Mouse (Mus musculus): ENCODE results near the gene Tenm3. TPM values are rescaled to one million over a fixed set of nuclear protein-coding genes. Genes with fewer than 3 reads are reported as not detected.

Gene Tenm3
- polyA plus RNA-seq, 1 experiment, result 0.28 TPM

DNA sequence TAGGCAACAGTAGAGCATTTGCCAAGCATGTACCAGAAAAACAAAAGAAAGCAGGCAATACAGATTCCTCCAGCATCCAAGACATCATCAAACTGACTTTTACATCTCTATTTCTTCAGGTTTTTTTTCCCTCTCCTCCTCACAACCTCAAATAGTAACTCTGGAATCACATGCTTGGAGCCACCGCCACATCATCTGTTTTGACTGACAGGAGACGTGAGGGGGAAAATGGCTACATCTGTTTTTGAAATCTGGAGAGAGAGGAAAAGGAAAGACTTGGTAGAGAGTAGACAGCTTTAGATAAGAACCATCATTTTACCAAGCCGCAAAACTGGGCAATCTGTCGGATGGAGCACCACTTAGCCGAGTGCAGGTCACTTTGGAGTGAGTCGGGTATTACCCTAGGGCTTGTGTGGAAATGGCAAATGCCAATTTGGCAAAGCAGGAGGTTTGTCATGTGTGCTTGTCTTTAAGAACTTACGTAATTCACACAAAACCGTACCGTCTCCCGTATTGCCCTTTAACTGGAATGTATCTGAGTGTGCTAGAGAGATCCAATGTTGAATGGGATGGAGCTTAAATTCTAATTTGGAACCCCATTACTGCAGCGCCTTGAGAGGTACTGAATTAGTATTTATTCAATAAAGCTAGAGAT, 312.7 kb downstream of the Tenm3 start:
- no peaks in the 10 kb centered on the region for H3K4me1 ChIP-seq (ENCODE audit: control insufficient read depth, insufficient read depth, insufficient read length, low read length)
- H3K4me3 ChIP-seq (ENCODE audit: insufficient read depth, low read depth, low read length), result no peak overlapping the region
- H3K27ac ChIP-seq (replicated peaks; ENCODE audit: low read depth, low read length), result no peak overlapping the region

DNA sequence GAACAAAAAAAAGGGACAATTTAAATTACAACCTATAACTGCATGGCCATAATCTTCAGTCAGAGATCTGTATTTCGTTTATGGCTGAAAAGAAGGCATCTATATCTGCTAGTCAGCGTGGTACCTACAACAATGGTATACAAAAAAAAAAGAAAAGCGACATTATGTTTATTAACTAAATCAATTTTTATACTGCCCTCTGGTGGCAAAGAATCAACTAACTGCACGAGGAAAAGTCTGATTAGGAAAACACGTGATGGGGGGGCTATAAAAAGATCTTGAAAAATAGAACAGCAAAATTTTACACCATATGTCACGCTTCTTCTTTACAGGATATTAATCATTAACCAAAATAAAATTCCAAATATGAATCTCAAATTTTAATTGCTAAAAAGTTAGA, 316.3 kb downstream of the Tenm3 start:
- Histone ChIP-seq H3K4me1 (ENCODE audit: control insufficient read depth, insufficient read depth, insufficient read length, low read length) (no peaks in the 10 kb centered on the region), H3K27ac (replicated peaks; ENCODE audit: low read depth, low read length) (no peak overlapping the region), H3K4me3 (ENCODE audit: insufficient read depth, low read depth, low read length) (no peak overlapping the region)

DNA sequence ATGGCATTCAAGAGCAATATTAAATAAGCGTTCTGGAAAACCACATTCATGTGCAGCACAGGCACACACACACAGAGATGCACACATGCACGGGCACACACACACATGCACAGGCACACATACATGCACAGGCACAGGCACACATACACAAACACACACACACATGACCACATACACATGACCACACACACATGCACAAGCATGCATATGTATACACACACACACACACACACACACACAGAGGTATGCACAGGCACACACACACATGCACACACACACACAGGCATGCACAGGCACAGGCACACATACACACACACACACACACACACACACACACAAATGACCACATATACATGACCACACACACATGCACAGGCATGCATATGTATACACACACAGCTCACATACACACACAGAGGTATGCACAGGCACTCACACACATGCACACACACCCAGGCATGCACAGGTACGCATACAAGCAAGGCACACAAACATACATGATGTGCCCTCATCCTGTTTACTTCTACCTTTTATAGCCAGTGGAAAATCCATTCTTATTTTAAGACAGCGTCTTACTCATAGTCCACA, 321.1 kb downstream of the Tenm3 start:
- H3K4me3 ChIP-seq (ENCODE audit: insufficient read depth, low read depth, low read length), result no peak overlapping the region
- H3K27ac ChIP-seq (replicated peaks; ENCODE audit: low read depth, low read length), result no peak overlapping the region
- no peaks in the 10 kb centered on the region for H3K4me1 ChIP-seq (ENCODE audit: control insufficient read depth, insufficient read depth, insufficient read length, low read length)

DNA sequence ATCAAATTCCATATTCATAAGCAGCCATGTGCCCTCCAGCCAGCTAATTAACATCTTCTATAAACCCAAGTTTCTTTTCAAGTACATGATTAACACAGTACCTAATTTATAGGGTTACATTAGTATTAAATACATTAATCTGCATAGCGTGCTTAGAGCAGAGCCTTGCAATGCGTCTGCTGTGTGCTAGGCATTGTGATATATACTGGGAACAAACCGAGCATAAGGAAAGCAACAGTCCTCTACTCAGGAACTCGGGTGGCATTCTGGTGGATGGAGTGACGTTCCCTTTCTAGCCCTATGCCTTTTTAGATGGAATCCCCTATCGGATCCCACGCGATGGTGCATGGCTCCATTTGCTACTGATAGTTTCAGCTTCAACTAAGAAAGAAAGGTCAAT, 321.7 kb downstream of the Tenm3 start:
- H3K4me1 ChIP-seq (ENCODE audit: control insufficient read depth, insufficient read depth, insufficient read length, low read length), result no peaks in the 10 kb centered on the region
- no peak overlapping the region for H3K27ac ChIP-seq (replicated peaks; ENCODE audit: low read depth, low read length)
- no peak overlapping the region for H3K4me3 ChIP-seq (ENCODE audit: insufficient read depth, low read depth, low read length)

DNA sequence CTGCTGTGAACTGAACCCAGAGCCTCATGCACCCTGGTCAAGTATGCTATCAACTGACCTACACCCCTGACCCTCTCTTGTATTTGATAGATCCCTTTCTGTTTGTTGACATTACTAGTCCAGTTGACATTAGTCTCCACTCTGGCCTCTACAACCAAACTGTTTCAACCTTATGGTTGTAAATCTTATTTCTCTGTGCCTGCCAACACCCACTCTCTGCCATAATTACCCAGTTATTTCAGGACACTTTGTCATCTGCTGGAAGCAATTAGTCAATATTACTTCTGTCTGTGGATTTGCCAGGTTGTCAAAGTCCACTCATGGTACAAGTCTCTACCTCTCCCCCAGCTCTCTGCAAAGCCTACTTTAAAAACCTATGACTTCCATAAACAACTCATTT, 326.3 kb downstream of the Tenm3 start:
- no peaks in the 10 kb centered on the region for H3K4me1 ChIP-seq (ENCODE audit: control insufficient read depth, insufficient read depth, insufficient read length, low read length)
- no peak overlapping the region for H3K27ac ChIP-seq (replicated peaks; ENCODE audit: low read depth, low read length)

DNA sequence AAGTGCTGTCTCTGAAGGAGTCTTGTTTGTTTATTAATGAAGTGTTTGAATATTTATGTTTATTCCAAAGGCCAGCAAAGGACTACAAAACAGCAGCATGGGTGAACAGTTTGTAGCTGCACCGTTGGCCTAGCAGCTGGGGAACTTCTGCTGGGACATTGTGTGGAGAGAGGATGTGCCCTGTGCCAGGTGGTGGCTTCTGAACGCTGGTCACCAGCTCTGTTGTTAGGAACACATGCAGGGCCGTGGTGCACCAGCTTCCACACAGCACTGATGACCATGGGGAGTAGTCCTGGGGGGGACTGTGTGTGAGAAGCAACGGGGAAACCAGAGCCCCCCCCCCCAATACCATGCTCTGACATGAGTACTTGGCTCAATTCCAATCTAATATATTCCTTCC, 329.5 kb downstream of the Tenm3 start:
- Histone ChIP-seq H3K4me3 (ENCODE audit: insufficient read depth, low read depth, low read length) (no peak overlapping the region), H3K27ac (replicated peaks; ENCODE audit: low read depth, low read length) (no peak overlapping the region), H3K4me1 (ENCODE audit: control insufficient read depth, insufficient read depth, insufficient read length, low read length) (no peaks in the 10 kb centered on the region)

More for the DNA sequence above, 326.3 kb downstream of the Tenm3 start:
- no peak overlapping the region for H3K4me3 ChIP-seq (ENCODE audit: insufficient read depth, low read depth, low read length)

DNA sequence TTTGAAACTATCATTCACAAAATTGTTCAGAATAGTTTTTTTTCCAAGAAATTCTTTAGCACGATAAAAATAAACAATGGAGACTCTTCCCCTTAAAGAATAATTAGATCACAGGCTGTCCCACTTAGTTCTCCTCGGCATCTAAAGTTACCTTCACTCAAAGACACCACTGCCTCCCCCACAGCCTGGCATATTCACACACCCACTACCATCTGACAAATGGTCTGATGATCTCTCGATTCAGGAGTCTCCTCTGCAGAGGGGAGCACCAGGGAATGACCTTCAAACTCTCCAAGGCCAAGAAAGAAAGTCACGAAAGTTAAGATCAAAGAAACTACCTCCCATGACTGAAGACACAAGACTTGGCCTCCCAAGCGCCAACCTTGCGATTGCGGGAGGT, 329.9 kb downstream of the Tenm3 start:
- Histone ChIP-seq H3K4me1 (ENCODE audit: control insufficient read depth, insufficient read depth, insufficient read length, low read length) (no peaks in the 10 kb centered on the region), H3K4me3 (ENCODE audit: insufficient read depth, low read depth, low read length) (no peak overlapping the region), H3K27ac (replicated peaks; ENCODE audit: low read depth, low read length) (no peak overlapping the region)

DNA sequence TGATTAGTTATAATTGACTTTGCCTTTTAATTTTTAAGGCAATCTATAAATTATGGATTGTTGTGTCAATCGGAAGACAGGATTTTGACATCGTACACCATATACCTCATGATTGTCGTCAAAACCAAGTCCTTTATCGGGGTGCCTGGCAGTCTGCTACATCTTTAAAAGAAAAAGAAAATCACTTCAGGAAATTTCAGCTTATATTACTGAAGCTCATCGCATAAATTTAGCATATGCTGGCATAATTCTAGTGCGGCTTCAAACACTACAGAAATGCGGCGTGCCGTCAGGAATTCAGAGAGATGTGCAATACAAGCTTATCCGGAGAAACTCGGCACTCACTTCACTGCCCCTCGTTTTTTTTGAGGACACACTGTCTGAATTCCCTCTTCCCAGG, 332.2 kb downstream of the Tenm3 start:
- Histone ChIP-seq H3K4me1 (ENCODE audit: control insufficient read depth, insufficient read depth, insufficient read length, low read length) (no peaks in the 10 kb centered on the region), H3K4me3 (ENCODE audit: insufficient read depth, low read depth, low read length) (no peak overlapping the region), H3K27ac (replicated peaks; ENCODE audit: low read depth, low read length) (no peak overlapping the region)

DNA sequence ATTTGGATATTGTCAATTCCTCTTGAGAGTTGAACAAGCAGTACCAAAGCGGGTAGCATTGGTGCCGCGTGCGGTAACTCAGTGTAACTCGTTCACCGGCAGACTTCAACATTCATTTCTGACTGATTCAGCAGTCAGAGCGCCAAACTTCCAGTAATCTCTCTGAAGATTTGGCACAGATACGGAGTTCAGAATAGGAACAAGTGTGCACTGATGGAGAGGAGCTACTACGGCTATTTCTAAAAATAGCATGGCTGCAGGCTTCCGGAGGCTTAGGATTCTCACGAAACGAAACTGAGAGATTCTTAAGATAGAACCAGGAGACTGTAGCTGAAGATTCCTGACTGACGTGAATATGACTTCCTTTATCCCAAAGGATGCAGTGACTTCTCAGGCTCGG, 332.6 kb downstream of the Tenm3 start:
- H3K27ac ChIP-seq (replicated peaks; ENCODE audit: low read depth, low read length), result no peak overlapping the region
- H3K4me3 ChIP-seq (ENCODE audit: insufficient read depth, low read depth, low read length), result no peak overlapping the region
- H3K4me1 ChIP-seq (ENCODE audit: control insufficient read depth, insufficient read depth, insufficient read length, low read length), result no peaks in the 10 kb centered on the region

DNA sequence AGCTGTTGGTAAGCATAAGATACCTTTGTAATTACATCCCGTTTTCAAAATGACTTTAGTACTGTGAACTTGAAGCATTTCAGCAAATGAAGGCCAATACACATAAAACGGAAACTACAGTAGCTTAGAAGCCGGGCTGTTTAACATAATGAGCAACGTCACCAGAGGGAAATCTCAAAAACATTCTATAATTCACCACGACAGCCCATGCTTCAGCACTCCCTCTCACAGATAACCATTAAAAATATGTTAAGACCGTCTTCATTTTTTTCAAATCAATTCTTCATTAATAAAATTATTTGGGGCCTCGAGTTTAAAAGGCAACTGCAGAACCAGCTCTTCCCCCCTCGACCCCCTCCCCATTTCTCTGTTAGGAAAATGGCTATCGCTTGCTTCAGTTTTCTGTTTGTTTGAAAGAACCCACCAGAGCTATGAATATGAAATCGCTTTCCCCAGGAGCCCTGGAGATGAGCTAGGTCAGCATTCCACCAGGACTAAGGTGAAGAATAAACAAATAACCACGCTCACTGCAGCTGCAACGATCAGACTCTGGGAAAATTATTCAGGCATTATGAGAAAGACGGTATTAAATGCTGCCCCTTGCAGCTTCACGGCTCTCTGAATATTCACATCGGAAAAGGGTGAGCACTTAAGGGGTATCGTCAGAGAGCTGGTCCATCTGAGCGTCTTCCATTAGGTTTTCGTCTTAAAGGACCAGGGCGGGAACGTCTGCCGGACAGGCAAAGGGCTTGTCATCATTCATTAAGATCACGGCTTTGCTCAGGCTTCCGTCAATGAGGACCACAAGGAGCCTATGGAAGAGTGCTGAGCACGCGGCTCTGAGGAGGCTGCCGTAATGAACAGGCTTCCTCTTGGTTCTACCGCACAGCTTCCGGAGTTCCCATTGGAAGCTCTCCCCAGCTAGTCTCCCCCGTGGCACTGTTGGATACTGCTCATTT, 334.8 kb downstream of the Tenm3 start:
- H3K27ac ChIP-seq (replicated peaks; ENCODE audit: low read depth, low read length), result no peak overlapping the region
- no peak overlapping the region for H3K4me3 ChIP-seq (ENCODE audit: insufficient read depth, low read depth, low read length)
- H3K4me1 ChIP-seq (ENCODE audit: control insufficient read depth, insufficient read depth, insufficient read length, low read length), result no peaks in the 10 kb centered on the region

DNA sequence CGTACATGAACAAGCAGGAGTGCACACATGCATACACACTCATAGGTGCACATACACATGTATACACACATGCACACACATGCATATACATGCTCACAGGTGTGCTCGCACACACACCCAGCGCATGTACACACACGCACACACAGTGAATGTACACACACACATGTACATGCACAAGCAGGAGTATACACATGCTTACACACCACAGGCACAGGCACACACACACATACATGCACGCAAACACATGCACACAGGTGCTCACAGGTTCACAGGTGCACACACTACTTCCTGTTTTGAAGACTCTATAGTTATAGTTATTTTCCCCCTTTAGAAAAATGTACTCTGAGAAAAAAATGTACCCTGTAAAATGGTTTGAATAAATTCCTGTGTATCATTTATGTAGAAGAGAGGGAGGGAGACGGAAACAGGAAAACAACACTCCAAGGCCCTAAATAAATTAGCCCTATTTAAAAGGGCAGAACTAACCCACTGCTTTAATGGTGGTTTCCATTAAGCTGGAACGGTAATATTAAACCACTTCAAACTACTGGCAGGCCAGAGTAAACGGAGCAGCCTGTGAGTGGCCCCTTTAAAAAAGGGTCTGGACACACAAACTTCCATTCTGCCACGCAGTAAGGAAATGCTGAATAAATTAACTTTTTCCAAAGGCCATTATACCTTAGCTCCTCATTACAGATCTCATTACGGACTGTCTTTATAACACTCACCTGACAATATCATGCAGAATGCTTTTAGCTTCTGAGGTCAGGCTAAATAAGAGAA, 335.8 kb downstream of the Tenm3 start:
- no peak overlapping the region for H3K27ac ChIP-seq (replicated peaks; ENCODE audit: low read depth, low read length)

DNA sequence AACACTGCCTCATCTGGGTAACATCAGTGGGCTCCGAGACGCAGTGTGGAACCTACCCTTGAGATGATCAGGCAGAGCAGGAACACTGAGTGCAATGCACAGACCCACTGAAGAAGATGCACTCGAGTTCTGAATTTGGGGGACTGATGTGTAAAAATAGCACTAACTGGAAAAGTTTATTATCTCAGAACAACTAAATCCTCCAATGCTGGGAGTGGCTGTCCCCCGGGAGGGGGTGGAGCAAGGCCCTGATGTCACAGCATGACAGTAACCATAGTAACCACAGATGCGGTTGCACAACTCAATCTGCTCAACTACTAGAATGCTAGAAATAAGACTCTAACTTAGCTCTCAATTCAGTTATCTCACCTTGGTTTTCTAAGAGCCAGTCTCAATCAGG, 351.3 kb downstream of the Tenm3 start:
- H3K4me1 ChIP-seq (ENCODE audit: control insufficient read depth, insufficient read depth, insufficient read length, low read length), result no peaks in the 10 kb centered on the region
- H3K4me3 ChIP-seq (ENCODE audit: insufficient read depth, low read depth, low read length), result no peak overlapping the region
- no peak overlapping the region for H3K27ac ChIP-seq (replicated peaks; ENCODE audit: low read depth, low read length)

More for the DNA sequence above, 335.8 kb downstream of the Tenm3 start:
- Histone ChIP-seq H3K4me3 (ENCODE audit: insufficient read depth, low read depth, low read length) (no peak overlapping the region), H3K4me1 (ENCODE audit: control insufficient read depth, insufficient read depth, insufficient read length, low read length) (no peaks in the 10 kb centered on the region)

DNA sequence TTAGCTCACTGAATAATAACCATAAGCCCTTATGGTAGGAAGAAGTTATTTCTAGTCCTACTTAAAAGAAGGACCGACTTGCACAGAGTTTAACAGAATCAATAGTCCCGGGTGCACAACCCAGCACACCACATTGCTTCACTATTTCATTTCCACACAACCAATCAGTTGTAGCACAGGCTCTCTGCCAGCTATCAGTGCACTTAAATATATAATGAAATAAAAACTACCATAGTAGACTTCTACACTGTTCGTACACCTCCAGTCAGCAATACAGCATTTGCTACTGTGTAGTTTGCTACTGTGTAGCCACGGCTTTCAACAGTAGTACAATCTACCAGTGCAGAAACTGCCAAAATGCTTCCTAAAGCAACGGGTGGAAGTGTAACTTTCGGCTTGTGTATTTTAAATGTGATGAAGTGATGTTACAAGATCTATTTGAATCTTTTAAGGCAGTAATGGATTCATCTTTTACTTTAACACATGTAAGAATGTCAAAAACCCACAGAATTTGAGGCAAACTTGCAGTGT, 353.1 kb downstream of the Tenm3 start:
- Histone ChIP-seq H3K27ac (replicated peaks; ENCODE audit: low read depth, low read length) (no peak overlapping the region), H3K4me1 (ENCODE audit: control insufficient read depth, insufficient read depth, insufficient read length, low read length) (no peaks in the 10 kb centered on the region), H3K4me3 (ENCODE audit: insufficient read depth, low read depth, low read length) (no peak overlapping the region)

DNA sequence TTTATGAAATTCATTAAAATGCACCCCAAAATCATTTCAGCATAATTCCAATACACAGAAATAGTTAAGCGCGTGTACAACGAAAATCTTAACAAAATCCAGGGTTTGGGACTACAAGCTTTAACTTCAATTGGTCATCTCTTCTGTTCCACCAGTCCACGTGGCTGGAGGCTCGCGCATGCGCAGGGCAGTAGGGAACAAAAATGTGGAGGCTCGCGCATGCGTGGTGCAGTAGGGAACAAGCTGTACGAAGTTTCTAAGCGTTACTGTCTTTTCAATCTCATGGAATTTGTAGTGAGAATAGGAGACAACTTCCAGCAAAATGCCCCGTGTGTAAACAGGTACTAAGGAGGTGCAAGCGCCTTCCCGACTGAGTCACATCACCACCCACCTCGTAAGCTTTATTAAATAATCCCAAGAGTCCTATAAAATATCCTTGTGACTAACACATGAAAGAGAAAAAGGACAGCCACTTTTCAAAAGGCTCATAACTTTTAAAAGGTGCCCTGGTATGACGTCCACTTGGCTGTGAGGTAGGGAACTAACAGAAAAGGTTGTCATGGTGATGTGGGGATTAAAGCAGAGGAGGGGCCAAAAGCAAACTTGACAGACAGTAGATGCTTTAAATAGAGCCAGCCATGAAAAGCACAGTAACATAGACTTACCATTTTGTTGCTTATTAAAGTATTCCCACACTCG, 353.7 kb downstream of the Tenm3 start:
- no peaks in the 10 kb centered on the region for H3K4me1 ChIP-seq (ENCODE audit: control insufficient read depth, insufficient read depth, insufficient read length, low read length)
- no peak overlapping the region for H3K27ac ChIP-seq (replicated peaks; ENCODE audit: low read depth, low read length)
- no peak overlapping the region for H3K4me3 ChIP-seq (ENCODE audit: insufficient read depth, low read depth, low read length)

All from brown adipose tissue, adult 24 weeks (tissue).